Mouse (Mus musculus) ovary, adult 18-20 months (tissue): ENCODE data around the gene Gpx3.
A peak's percentile ranks its signal among the peaks of the same experiment; 100 is the strongest.
"Not testable (repeated sequence)": the region's sequence is repeated elsewhere in the genome, so short reads cannot be mapped to it uniquely, and the experiment has no call there.

Source experiments
- DNase-seq: peaks from one replicate; pipeline ENCODE4 v3.0.0; 2022; ENCODE audit warnings: low spot score, mixed read lengths

Gpx3 gene

DNA sequence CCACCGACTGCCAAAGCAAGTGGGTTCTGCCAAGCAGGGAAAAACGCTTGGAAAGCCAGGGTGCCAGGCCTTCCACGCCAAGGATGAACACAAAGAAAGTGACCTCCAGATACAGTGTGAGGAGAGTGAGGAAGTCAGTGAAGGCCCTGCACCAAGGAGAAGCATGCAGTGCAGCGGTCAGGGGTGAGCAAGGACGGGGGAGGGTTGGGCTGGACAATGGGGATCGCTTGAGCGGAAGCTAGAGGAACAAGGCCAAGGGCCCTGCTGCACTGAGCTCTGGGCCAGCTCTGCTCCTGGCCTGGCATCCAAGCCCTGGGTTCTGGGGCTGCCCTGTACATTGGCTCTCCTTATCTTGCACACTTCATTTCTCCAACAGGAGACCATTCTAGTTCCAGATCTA, 37.8 kb downstream of the Gpx3 start:
- peak; percentile 79 for DNase-seq

DNA sequence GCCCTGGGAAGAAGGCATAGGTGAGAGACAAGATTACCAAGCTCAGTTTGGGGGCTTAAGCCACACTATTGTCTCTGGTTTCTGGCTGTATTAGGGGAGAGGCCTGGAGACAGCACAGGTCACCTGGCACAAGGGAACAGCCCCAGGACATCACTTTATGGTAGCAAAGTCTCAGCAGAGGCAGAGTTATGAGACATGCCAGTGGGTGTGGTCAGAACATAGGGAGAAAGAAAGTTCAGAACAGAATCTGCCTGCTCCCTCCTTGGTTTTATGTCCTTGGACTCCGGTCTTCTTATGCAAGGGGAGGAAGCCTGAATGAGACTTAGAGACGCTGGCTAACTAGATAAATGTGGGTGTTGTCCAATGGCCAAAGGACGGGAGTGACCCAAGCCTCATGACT, 42.4 kb downstream of the Gpx3 start:
- no peak for DNase-seq

DNA sequence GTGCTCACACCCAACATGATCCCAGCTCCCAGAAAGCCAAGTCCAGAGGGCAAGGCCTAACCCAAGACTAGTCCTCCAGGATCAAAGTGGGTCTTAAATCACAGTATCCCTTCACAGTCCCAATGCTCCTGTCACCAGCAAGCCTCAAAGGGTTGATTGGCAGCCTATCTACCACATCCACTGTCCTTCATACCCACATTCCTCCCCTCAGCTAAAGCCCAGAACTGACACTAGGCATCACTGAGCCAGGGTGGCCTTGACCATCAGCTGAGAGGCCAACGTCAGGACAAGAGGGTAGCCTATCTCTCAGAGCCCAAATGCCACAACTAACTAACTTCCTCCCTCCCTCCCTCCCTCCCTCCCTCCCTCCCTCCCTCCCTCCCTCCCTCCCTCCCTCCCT, 47.5 kb downstream of the Gpx3 start:
- DNase-seq, result no peak

DNA sequence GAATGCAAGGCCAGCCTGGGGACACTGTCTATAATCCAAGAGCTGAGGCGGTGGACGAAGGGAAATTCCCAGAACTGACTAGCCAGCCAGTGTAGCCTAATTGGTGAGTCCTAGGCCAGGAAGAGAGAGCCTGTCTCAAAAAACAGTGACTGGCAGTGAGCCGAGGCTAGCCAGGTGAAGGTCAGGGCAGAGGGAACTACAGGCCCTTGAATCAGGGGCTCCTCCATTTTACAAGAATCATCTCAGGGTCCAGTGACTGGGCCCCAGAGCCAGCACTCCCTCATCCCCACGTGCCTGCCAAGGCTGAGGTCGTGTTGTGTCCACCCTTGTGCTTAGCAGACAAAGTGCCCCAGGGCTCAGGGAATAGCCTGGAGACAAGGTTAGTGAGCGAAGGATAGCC, 48.4 kb downstream of the Gpx3 start:
- no peak for DNase-seq

DNA sequence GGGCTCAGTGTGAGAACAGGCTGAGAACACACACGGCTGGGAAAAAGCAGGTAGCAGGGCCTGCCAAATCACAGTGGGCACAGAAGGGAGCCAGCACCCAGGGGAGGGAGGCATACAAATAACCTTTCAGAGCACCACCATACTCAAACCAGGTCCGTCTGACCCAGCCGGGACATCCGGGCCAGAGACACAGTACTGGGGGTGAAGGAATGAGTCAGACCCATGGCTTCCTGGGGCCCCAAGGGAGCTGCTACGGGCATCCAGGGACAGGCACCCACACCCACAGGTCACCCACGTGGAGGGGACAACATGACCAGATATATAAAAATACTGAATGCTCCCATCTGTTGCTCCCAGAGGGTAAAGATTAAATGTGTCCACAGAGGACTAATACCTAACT, 50.4 kb downstream of the Gpx3 start:
- DNase-seq, result no peak

DNA sequence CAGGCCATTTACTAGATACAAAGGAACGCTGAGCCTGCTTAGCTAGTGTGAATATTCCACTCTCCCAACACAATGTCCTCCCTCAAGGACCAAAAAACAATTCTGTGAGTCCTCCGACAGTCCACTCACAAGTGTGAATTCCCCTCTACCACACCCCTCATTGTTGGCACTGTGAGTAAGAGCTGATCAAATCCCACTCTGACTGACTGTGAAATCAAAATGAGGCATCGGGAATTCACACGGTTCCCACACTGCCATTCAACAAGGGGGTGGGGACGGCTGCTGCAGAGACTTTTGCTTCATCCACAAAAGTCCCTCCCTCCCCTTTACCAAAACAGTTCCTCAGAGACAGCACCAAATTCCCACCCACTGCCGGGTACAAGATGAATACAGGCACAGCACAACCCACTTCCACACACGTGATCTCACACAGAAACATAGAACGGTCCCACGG, 51.8 kb downstream of the Gpx3 start:
- DNase-seq, result no peak

DNA sequence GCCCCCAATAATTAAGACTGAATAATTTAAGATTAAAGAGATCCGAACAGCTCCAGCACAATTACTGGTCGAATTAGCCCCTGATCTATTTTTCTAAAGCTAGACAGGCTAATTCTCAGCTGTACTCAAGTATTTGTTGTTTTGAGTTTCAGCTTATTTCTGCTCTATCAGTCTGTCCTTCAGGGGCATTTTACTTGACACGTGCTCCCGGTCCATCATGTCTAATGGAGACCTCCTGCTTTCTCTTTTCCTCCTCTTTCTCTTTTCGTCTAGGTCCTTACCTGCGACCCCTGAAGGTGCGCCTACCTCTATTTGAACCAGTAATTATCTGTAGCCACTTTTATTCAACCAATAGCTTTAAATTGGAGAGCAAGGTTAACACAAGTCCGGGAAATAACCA, 52.5 kb downstream of the Gpx3 start:
- DNase-seq, result no peak

DNA sequence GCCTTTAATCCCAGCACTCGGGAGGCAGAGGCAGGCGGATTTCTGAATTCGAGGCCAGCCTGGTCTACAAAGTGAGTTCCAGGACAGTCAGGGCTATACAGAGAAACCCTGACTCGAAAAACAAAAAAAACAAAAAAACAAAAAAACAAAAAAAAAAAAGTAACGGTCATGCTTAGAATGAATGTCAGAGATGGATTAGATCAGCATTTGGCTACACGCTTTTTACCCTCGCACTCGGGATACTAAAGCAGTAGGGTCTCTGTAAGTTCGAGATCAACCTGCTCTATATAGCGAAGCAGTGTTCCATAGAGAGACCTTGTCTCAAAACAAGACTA, 53.1 kb downstream of the Gpx3 start:
- DNase-seq, result not testable (repeated sequence)

DNA sequence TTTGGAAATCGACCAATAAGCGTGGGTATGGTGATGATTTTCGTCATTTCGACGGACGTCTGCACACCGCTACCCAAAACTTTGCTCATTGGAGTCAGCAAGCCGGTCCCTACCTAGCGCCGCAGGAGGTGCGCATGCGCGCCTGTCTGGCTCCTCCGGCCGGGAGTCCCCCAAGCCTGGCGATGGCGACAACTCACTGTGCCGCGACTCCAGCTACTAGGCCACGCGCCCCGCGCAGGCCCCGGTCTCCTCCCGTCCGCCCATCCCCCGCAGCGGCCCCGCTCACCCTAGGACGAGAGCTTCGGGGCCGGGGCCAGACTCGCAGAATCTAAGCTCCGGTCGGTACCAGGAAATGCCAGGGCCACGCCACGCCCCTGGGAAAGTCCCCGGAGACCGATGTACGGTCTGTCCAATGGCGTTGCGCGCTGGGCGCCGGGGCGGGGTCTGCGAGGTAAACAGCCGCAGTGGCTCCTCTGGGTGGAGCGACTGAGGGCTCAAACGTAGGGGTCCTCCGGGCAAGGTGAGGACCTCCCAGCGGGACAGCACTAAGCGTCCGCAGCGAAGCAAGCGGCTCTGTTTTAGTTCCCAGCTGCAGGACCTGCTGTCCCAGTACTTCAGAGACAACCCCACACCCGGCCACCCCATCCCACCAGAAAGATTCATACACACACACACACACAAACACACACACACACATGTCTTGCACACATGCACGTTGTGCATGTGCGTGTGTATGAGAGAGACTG, 53.7 kb downstream of the Gpx3 start:
- peak; percentile 95 for DNase-seq

DNA sequence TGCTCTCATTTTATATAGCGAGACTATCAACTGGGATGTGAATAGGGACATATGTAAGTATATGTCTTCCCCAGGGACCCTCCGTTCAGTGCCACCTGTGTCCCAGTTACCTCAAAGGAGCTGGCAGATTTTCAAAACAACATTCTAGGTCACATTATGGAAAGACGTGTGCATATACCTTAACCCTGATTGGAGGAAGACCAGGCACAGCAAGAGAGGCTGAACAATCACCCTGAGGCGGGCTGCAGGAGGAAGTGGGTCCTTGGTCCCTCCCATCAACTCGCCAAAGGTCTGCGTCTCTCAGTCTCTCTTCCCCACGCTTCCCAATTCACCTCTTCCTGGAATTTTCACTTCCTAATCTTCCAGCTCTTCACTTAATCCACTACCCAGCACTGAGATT, 54.7 kb downstream of the Gpx3 start:
- no peak for DNase-seq

DNA sequence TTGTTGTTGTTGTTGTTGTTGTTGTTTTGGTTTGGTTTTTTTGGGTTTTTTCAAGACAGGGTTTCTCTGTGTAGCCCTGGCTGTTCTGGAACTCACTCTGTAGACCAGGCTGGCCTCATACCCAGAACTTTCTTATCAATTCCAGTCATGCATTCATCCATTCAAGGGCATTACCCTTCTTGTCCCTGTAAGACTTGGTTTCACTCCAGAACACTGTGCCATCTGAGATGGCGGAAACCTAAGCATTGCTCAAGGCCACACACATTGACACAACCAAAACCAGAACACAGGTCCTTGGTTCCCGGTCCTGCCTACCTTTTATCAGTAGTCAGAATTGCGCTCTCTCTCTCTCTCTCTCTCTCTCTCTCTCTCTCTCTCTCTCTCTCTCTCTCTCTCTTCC, 55.5 kb downstream of the Gpx3 start:
- not testable (repeated sequence) for DNase-seq

DNA sequence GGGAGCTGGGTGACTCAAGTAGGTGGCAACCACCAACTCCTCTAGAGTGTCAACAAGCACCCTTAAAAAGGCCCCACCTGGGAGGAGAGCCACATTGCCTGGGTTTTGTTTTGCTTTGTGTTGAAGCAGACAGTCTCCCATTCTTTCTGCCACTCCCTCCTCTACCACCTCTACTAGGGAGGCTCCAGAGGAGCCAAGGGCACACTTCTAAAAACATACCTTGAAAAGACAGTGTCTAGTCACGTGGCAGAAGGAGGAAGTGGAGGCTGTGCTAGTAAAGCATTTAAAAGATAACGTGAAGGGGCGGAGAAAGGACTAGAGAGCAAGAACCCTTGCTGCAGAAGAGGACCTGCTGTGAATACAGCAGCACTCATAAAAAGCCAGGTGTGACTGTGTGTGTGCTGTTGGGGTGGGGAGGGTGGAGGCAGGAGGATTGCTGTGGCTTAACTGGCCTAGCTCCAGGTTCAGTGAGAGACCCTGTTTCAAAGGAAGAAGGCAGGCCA, 56.4 kb downstream of the Gpx3 start:
- no peak for DNase-seq
